Comparison of ENCODE assay signal across 8 mouse cellular contexts in genomic region chr9:111939271-111940067, GRCm38 (mm10).
DNase-seq lines count a peak whose midpoint lies in the region; ATAC-seq and TF ChIP-seq lines count a peak whose summit lies in the region.

No protein-coding gene starts in this region.

- H3K27ac ChIP-seq in lung, postnatal 0 days (ENCODE audit: low read length): no peak overlapping the region
- no peak overlapping the region for H3K27ac ChIP-seq in embryonic facial prominence, embryonic 11.5 days (replicated peaks; ENCODE audit: low read depth, low read length)

- ATAC-seq in lung, postnatal 0 days: no peak
- no peak for ATAC-seq in embryonic facial prominence, embryonic 11.5 days (replicated peaks; ENCODE audit: insufficient number of reproducible peaks, low FRiP score, low TSS enrichment, low read depth)

- TF ChIP-seq CTCF in lung, postnatal 0 days (IDR thresholded peaks at IDR 0.05): peak; percentile 50

- H3K4me1 ChIP-seq in lung, postnatal 0 days (ENCODE audit: insufficient read depth, low read depth, low read length): no peaks in the 10 kb centered on the region
- no peaks in the 10 kb centered on the region for H3K4me1 ChIP-seq in embryonic facial prominence, embryonic 11.5 days (ENCODE audit: control insufficient read depth, insufficient read depth, low read length)

- no peak overlapping the region for H3K4me2 ChIP-seq in lung, postnatal 0 days (replicated peaks; ENCODE audit: low read depth, low read length)
- H3K4me2 ChIP-seq in embryonic facial prominence, embryonic 11.5 days (ENCODE audit: low read depth, low read length): no peak overlapping the region

- DNase-seq in adrenal gland, adult 2 months: peak; percentile 6
- no peak for DNase-seq in adrenal gland, adult 18-20 months (ENCODE audit: low spot score in 2 of 2)
- DNase-seq in lung, postnatal 0 days (ENCODE audit: low spot score): peak; percentile 6
- DNase-seq in lung, postnatal 14 days: no peak
- peak; percentile 67 for DNase-seq in embryonic facial prominence, embryonic 11.5 days (ENCODE audit: low spot score)
- peak; percentile 46 to 64 for DNase-seq in layer of hippocampus, postnatal 10 days (ENCODE audit: low spot score in 2 of 2)
- DNase-seq in urinary bladder, adult 2 months (ENCODE audit: low spot score): no peak
- no peak for DNase-seq in gastrocnemius, postnatal 36 days

- no peaks in the 10 kb centered on the region for H3K9me3 ChIP-seq in lung, postnatal 0 days (ENCODE audit: low read length)
- H3K9me3 ChIP-seq in embryonic facial prominence, embryonic 11.5 days (replicated peaks; ENCODE audit: control insufficient read depth, low read length): no peaks in the 10 kb centered on the region

- no peaks in the 10 kb centered on the region for H3K27me3 ChIP-seq in lung, postnatal 0 days (replicated peaks; ENCODE audit: insufficient read depth, low read length)
- H3K27me3 ChIP-seq in embryonic facial prominence, embryonic 11.5 days (ENCODE audit: control insufficient read depth, insufficient read depth, low read length): no peaks in the 10 kb centered on the region

- H3K9ac ChIP-seq in lung, postnatal 0 days (replicated peaks; ENCODE audit: low read depth): no peak overlapping the region
- no peak overlapping the region for H3K9ac ChIP-seq in embryonic facial prominence, embryonic 11.5 days (replicated peaks; ENCODE audit: low read length)

- 40% methylated on average over 8 of the region's 8 CpGs for WGBS in lung, postnatal 0 days
- 45% methylated on average over 8 of the region's 8 CpGs for WGBS in embryonic facial prominence, embryonic 11.5 days

- H3K4me3 ChIP-seq in lung, postnatal 0 days (ENCODE audit: low read depth, low read length): no peak overlapping the region
- no peak overlapping the region for H3K4me3 ChIP-seq in embryonic facial prominence, embryonic 11.5 days (ENCODE audit: low read depth, low read length)

- TF ChIP-seq EP300 in lung, postnatal 0 days (IDR thresholded peaks at IDR 0.05): no peak

- H3K36me3 ChIP-seq in lung, postnatal 0 days (ENCODE audit: insufficient read depth, low read length): no peaks in the 10 kb centered on the region
- no peaks in the 10 kb centered on the region for H3K36me3 ChIP-seq in embryonic facial prominence, embryonic 11.5 days (replicated peaks; ENCODE audit: control insufficient read depth, insufficient read depth, low read depth, low read length)

- intact Hi-C loops in gastrocnemius, postnatal 36 days (cut with DNase I): no loop called here

Comparison
In these comparisons a context has a peak if more than half of its experiments do, and no peak if none do; other contexts are left out.
1. DNase-seq: peak in adrenal gland, adult 2 months (single experiment), lung, postnatal 0 days (single experiment), embryonic facial prominence, embryonic 11.5 days (single experiment) and layer of hippocampus, postnatal 10 days (2 of 2); none in adrenal gland, adult 18-20 months (0 of 2), lung, postnatal 14 days (single experiment), urinary bladder, adult 2 months (single experiment) and gastrocnemius, postnatal 36 days (0 of 2).